Mouse (Mus musculus) liver, postnatal 0 days (tissue): ENCODE data around the gene Mef2c.

Experiments used
- CTCF ChIP-seq: sonication (generic); IDR thresholded peaks from 2 replicates; pipeline ENCODE4 v1.5.1; 2016; ENCODE audit warnings: antibody characterized with exemption, low read depth
- EP300 ChIP-seq: IDR thresholded peaks from 2 replicates; pipeline ENCODE4 v1.6.1; 2016; ENCODE audit warnings: antibody characterized with exemption, low read depth, mild to moderate bottlenecking

- no peak for TF ChIP-seq CTCF
- TF ChIP-seq EP300 = no peak
These were observed 38.8 kb downstream of the Mef2c start for GRCm38 (mm10) chr13:83542666-83543065.
